Comparison of ENCODE assay signal across 8 mouse cellular contexts in the genomic region with DNA sequence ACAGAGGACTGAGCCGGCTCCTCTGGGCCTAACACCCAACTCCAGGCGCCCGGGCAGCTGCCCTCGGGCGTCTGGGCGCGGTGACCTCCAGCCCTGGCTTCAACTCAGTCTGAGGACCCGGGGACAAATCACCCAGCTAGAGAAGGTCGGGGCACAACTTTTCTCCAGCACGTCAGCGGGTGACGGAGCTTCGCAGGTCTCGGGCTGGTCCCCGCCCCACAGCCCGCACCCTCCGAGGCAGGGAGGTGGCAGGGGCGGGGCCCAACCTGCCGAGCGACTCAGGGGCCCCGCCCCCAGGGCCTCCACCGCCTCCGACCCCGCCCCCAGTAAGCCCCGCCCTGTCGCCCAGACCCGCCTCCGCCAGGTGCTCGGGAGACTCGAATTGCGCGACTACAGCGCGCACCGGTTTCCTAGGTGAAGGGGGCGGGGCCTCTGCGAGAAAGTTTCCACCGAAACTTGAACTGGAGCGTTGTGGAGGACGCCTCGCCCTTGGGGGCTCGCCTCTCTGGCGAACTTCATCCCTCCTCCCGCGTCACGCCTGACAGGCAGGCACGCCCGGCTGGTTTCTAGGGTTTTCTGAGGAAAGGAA. TPM values are rescaled to one million over a fixed set of nuclear protein-coding genes. Genes with fewer than 3 reads are reported as not detected.
DNase-seq lines count a peak whose midpoint lies in the region; ATAC-seq and TF ChIP-seq lines count a peak whose summit lies in the region.

Gene Glt28d2 (minus strand): TSS at position 278 of the 589 bp plus-strand sequence.
Gene Gm37240 (minus strand): TSS at position 280 of the 589 bp plus-strand sequence.

- ATAC-seq in forebrain, embryonic 14.5 days: peak; percentile 90
- ATAC-seq in liver, postnatal 0 days: peak; percentile 97
- peak; percentile 87 for ATAC-seq in neural tube, embryonic 15.5 days (ENCODE audit: low FRiP score)

- intact Hi-C loops in heart, postnatal 14 days (cut with DNase I): loop anchor here (2.0 to 5.0 kb wide), 2 partner anchors 25 to 45 kb away; no protein-coding TSS in a partner anchor

- H3K36me3 ChIP-seq in forebrain, embryonic 14.5 days (ENCODE audit: control insufficient read depth, insufficient read depth, low read length): no peaks in the 10 kb centered on the region
- no peaks in the 10 kb centered on the region for H3K36me3 ChIP-seq in liver, postnatal 0 days (replicated peaks; ENCODE audit: insufficient read depth, low read length)
- H3K36me3 ChIP-seq in neural tube, embryonic 15.5 days: no peaks in the 10 kb centered on the region

- TF ChIP-seq EP300 in liver, postnatal 0 days (IDR thresholded peaks at IDR 0.05; ENCODE audit: low read depth): no peak

- H3K9me3 ChIP-seq in forebrain, embryonic 14.5 days (replicated peaks; ENCODE audit: control insufficient read depth, low read length): no peaks in the 10 kb centered on the region
- no peaks in the 10 kb centered on the region for H3K9me3 ChIP-seq in liver, postnatal 0 days (ENCODE audit: low read length)
- no peaks in the 10 kb centered on the region for H3K9me3 ChIP-seq in neural tube, embryonic 15.5 days (replicated peaks)

- under 1% methylated on average over 48 of the region's 48 CpGs for WGBS in forebrain, embryonic 14.5 days
- under 1% methylated on average over 48 of the region's 48 CpGs for WGBS in large intestine, adult 2 months
- 1% methylated on average over 42 of the region's 48 CpGs for WGBS in liver, postnatal 0 days (ENCODE audit: insufficient replicate concordance)
- under 1% methylated on average over 48 of the region's 48 CpGs for WGBS in neural tube, embryonic 15.5 days

- no peak within 1 kb of the TSS for H3K27ac ChIP-seq in forebrain, embryonic 14.5 days (ENCODE audit: low read depth, low read length)
- peak within 1 kb of the TSS; percentile 66 for H3K27ac ChIP-seq in liver, postnatal 0 days (ENCODE audit: low read depth)
- H3K27ac ChIP-seq in neural tube, embryonic 15.5 days (replicated peaks): no peak within 1 kb of the TSS

- no peak for TF ChIP-seq CTCF in liver, postnatal 0 days (IDR thresholded peaks at IDR 0.05; ENCODE audit: low read depth)

- peaks cover 7% of the 10 kb centered on the region for H3K4me1 ChIP-seq in forebrain, embryonic 14.5 days (ENCODE audit: control insufficient read depth, insufficient read depth, low read length)
- peaks cover 13% of the 10 kb centered on the region for H3K4me1 ChIP-seq in liver, postnatal 0 days (ENCODE audit: insufficient read depth)
- peaks cover 23% of the 10 kb centered on the region for H3K4me1 ChIP-seq in neural tube, embryonic 15.5 days

- DNase-seq in ES-CJ7 (ENCODE audit: low read depth, low spot score): peak; percentile 94
- DNase-seq in cerebellum, adult 11 months: peak; percentile 10
- DNase-seq in forebrain, embryonic 14.5 days (ENCODE audit: low spot score): peak; percentile 74
- DNase-seq in heart, postnatal 14 days: peak; percentile 79 to 83
- peak; percentile 81 for DNase-seq in large intestine, adult 2 months (ENCODE audit: low read depth, low spot score)
- peak; percentile 93 for DNase-seq in liver, postnatal 0 days
- DNase-seq in testis, postnatal 10 days (ENCODE audit: low spot score): peak; percentile 88

- H3K9ac ChIP-seq in forebrain, embryonic 14.5 days (ENCODE audit: low read length): peak within 1 kb of the TSS; percentile 40
- H3K9ac ChIP-seq in liver, postnatal 0 days (replicated peaks): peak within 1 kb of the TSS; percentile 69
- peak within 1 kb of the TSS; percentile 38 for H3K9ac ChIP-seq in neural tube, embryonic 15.5 days (replicated peaks)

- peak within 1 kb of the TSS; percentile 52 for H3K4me3 ChIP-seq in forebrain, embryonic 14.5 days (ENCODE audit: low read depth, low read length)
- H3K4me3 ChIP-seq in liver, postnatal 0 days (ENCODE audit: low read depth, low read length): peak within 1 kb of the TSS; percentile 56
- peak within 1 kb of the TSS; percentile 55 for H3K4me3 ChIP-seq in neural tube, embryonic 15.5 days (replicated peaks)

- peaks cover 15% of the 10 kb centered on the region for H3K27me3 ChIP-seq in forebrain, embryonic 14.5 days (replicated peaks; ENCODE audit: control insufficient read depth, insufficient read depth, low read length)
- H3K27me3 ChIP-seq in liver, postnatal 0 days (ENCODE audit: insufficient read depth, low read length): peaks cover 10% of the 10 kb centered on the region; the same call in 1 of the 2 replicates
- H3K27me3 ChIP-seq in neural tube, embryonic 15.5 days (replicated peaks): peaks cover 31% of the 10 kb centered on the region

- peak within 1 kb of the TSS; percentile 98 for H3K4me2 ChIP-seq in forebrain, embryonic 14.5 days (ENCODE audit: low read length)
- H3K4me2 ChIP-seq in liver, postnatal 0 days (ENCODE audit: low read depth, low read length): peak within 1 kb of the TSS; percentile 94
- peak within 1 kb of the TSS; percentile 99 for H3K4me2 ChIP-seq in neural tube, embryonic 15.5 days

RNA-seq across cellular contexts. Expression of gene Glt28d2, which starts in this region (rescaled TPM):
- 0.57 and 0.72 TPM in 2 replicates for polyA plus RNA-seq in forebrain, embryonic 14.5 days (2014; fragmentation: Nextera tagmentation; extraction: Ambion mirVana)
- 1 to 10 TPM; 7.3 to 7.6 TPM for total RNA-seq in heart, postnatal 14 days (2021)
- 1.3 and 2.3 TPM in 2 replicates for polyA plus RNA-seq in large intestine, adult 2 months (2012; rRNA removed)
- polyA plus RNA-seq in liver, postnatal 0 days (2015; fragmentation: Nextera tagmentation; extraction: Ambion mirVana): 0.48 and 0.56 TPM in 2 replicates
- 0.29 and 0.98 TPM in 2 replicates for polyA plus RNA-seq in neural tube, embryonic 15.5 days (2015; fragmentation: Nextera tagmentation; extraction: Ambion mirVana)

RNA-seq across cellular contexts. Expression of gene Gm37240, which starts in this region (rescaled TPM):
- polyA plus RNA-seq in forebrain, embryonic 14.5 days (2014; fragmentation: Nextera tagmentation; extraction: Ambion mirVana): 1.1 and 1.3 TPM in 2 replicates
- total RNA-seq in heart, postnatal 14 days (2021): 10 to 100 TPM; 39.0 to 42.7 TPM
- polyA plus RNA-seq in large intestine, adult 2 months (2012; rRNA removed): 3.7 and 18.9 TPM in 2 replicates
- 0.49 and 0.72 TPM in 2 replicates for polyA plus RNA-seq in liver, postnatal 0 days (2015; fragmentation: Nextera tagmentation; extraction: Ambion mirVana)
- 0.99 and 3.8 TPM in 2 replicates for polyA plus RNA-seq in neural tube, embryonic 15.5 days (2015; fragmentation: Nextera tagmentation; extraction: Ambion mirVana)

Comparison
In these comparisons a context has a peak if more than half of its experiments do, and no peak if none do; other contexts are left out.
1. Peak in DNase-seq, ATAC-seq, H3K4me3 ChIP-seq, H3K27ac ChIP-seq, H3K9ac ChIP-seq and H3K4me2 ChIP-seq in liver, postnatal 0 days; RNA of the genes that start here not detected or under 1 TPM.
2. DNase-seq: peak in every context shown above with its lines; median percentile 94 in ES-CJ7; 93 in liver, postnatal 0 days; 88 in testis, postnatal 10 days; 81 in heart, postnatal 14 days; 81 in large intestine, adult 2 months; 74 in forebrain, embryonic 14.5 days; 10 in cerebellum, adult 11 months.